In genomic region chr13:64343598-64343997, GRCm38 (mm10) we compare ENCODE assay signal across 7 mouse cellular contexts. TPM values are rescaled to one million over a fixed set of nuclear protein-coding genes. Genes with fewer than 3 reads are reported as not detected.
DNase-seq lines count a peak whose midpoint lies in the region; ATAC-seq and TF ChIP-seq lines count a peak whose summit lies in the region.

No protein-coding gene starts in this region.

- H3K27ac ChIP-seq in bone marrow macrophage, adult 2 months (ENCODE audit: insufficient read depth, low read depth, low read length): no peak overlapping the region
- H3K27ac ChIP-seq in cerebellum, adult 2 months (ENCODE audit: insufficient read depth, low read length): peak overlapping the region; percentile 97
- no peak overlapping the region for H3K27ac ChIP-seq in kidney, embryonic 15.5 days
- no peak overlapping the region for H3K27ac ChIP-seq in liver, embryonic 16.5 days (ENCODE audit: low read length)
- H3K27ac ChIP-seq in olfactory bulb, adult 2 months (ENCODE audit: insufficient read depth, low read depth, low read length): peak overlapping the region; percentile 73

- H3K9me3 ChIP-seq in kidney, embryonic 15.5 days (replicated peaks): no peaks in the 10 kb centered on the region
- no peaks in the 10 kb centered on the region for H3K9me3 ChIP-seq in liver, embryonic 16.5 days (replicated peaks; ENCODE audit: control insufficient read depth, low read length)

- 20% methylated on average over 10 of the region's 10 CpGs for WGBS in cerebellum, adult 2 months
- WGBS in kidney, embryonic 15.5 days: 18% methylated on average over 10 of the region's 10 CpGs
- 23% methylated on average over 10 of the region's 10 CpGs for WGBS in liver, embryonic 16.5 days (ENCODE audit: insufficient replicate concordance)
- 15% methylated on average over 10 of the region's 10 CpGs for WGBS in olfactory bulb, adult 2 months

- no peaks in the 10 kb centered on the region for H3K27me3 ChIP-seq in cerebellum, adult 2 months (ENCODE audit: control insufficient read depth, insufficient read depth, low read length)
- H3K27me3 ChIP-seq in kidney, embryonic 15.5 days: no peaks in the 10 kb centered on the region
- H3K27me3 ChIP-seq in liver, embryonic 16.5 days (ENCODE audit: control insufficient read depth, insufficient read depth, low read depth, low read length): no peaks in the 10 kb centered on the region

- no peaks in the 10 kb centered on the region for H3K36me3 ChIP-seq in kidney, embryonic 15.5 days
- no peaks in the 10 kb centered on the region for H3K36me3 ChIP-seq in liver, embryonic 16.5 days (ENCODE audit: control insufficient read depth, insufficient read depth)

- no peak for TF ChIP-seq POLR2A in bone marrow macrophage, adult 2 months (IDR thresholded peaks at IDR 0.05; ENCODE audit: borderline replicate concordance, low read depth, low read length)
- no peak for TF ChIP-seq POLR2A in cerebellum, adult 2 months (IDR thresholded peaks at IDR 0.05; ENCODE audit: borderline replicate concordance, insufficient read depth, low read length)
- no peak for TF ChIP-seq POLR2A in olfactory bulb, adult 2 months (IDR thresholded peaks at IDR 0.05; ENCODE audit: insufficient read depth, low read depth, low read length)

- peak overlapping the region; percentile 43 for H3K9ac ChIP-seq in kidney, embryonic 15.5 days
- peak overlapping the region; percentile 26 for H3K9ac ChIP-seq in liver, embryonic 16.5 days (ENCODE audit: low read depth, low read length)

- peak; percentile 51 to 54 for DNase-seq in cerebellum, adult 2 months
- peak; percentile 12 to 13 for DNase-seq in frontal cortex, postnatal 25 days (ENCODE audit: low spot score in 2 of 2)
- no peak for DNase-seq in c-Kit-positive CD71-positive TER-119-positive erythroid progenitor cells, embryonic 14.5 days (ENCODE audit: low spot score)

- no peak for TF ChIP-seq CTCF in bone marrow macrophage, adult 2 months (IDR thresholded peaks at IDR 0.05; ENCODE audit: low read depth, low read length)
- TF ChIP-seq CTCF in cerebellum, adult 2 months (IDR thresholded peaks at IDR 0.05; ENCODE audit: borderline replicate concordance, insufficient read depth, low read depth, low read length): no peak
- no peak for TF ChIP-seq CTCF in olfactory bulb, adult 2 months (IDR thresholded peaks at IDR 0.05; ENCODE audit: insufficient read depth, low read depth, low read length)

- H3K4me3 ChIP-seq in bone marrow macrophage, adult 2 months (ENCODE audit: insufficient read depth, low read length): peak overlapping the region; percentile 60
- H3K4me3 ChIP-seq in cerebellum, adult 2 months (replicated peaks; ENCODE audit: insufficient read depth, low read depth, low read length): peak overlapping the region; percentile 100
- peak overlapping the region; percentile 52 for H3K4me3 ChIP-seq in kidney, embryonic 15.5 days (replicated peaks)
- peak overlapping the region; percentile 63 for H3K4me3 ChIP-seq in liver, embryonic 16.5 days (ENCODE audit: low read depth, low read length)
- H3K4me3 ChIP-seq in olfactory bulb, adult 2 months (ENCODE audit: insufficient read depth, low read depth, low read length): peak overlapping the region; percentile 50

- H3K4me1 ChIP-seq in bone marrow macrophage, adult 2 months (ENCODE audit: control insufficient read depth, insufficient read depth, low read length): no peaks in the 10 kb centered on the region
- H3K4me1 ChIP-seq in cerebellum, adult 2 months (ENCODE audit: control insufficient read depth, insufficient read depth, low read length): no peaks in the 10 kb centered on the region
- peaks cover 6% of the 10 kb centered on the region; the same call in 1 of the 2 replicates for H3K4me1 ChIP-seq in kidney, embryonic 15.5 days
- no peaks in the 10 kb centered on the region; the same call in 1 of the 2 replicates for H3K4me1 ChIP-seq in liver, embryonic 16.5 days (ENCODE audit: control insufficient read depth, low read depth, low read length)
- no peaks in the 10 kb centered on the region for H3K4me1 ChIP-seq in olfactory bulb, adult 2 months (ENCODE audit: control insufficient read depth, insufficient read depth, low read length)

- ATAC-seq in kidney, embryonic 15.5 days (replicated peaks; ENCODE audit: low FRiP score): 0 out of 2 replicates have a peak, but pooled peaks have one; percentile 44
- ATAC-seq in liver, embryonic 16.5 days (ENCODE audit: low read depth): peak; percentile 45; the same call in 1 of the 2 replicates

- H3K4me2 ChIP-seq in kidney, embryonic 15.5 days: peak overlapping the region; percentile 82
- peak overlapping the region; percentile 58 for H3K4me2 ChIP-seq in liver, embryonic 16.5 days (ENCODE audit: low read depth, low read length)

RNA-seq across cellular contexts. Expression of gene Ctsl, which starts 27.1 kb away (rescaled TPM):
- 1,731 and 1,752 TPM in 2 replicates for polyA plus RNA-seq in bone marrow macrophage, adult 2 months (2012; ENCODE audit: insufficient read depth, insufficient read length, missing spikeins)
- polyA plus RNA-seq in cerebellum, adult 2 months (2012; rRNA removed): 150 and 164 TPM in 2 replicates
- 306 and 318 TPM in 2 replicates for polyA plus RNA-seq in kidney, embryonic 15.5 days (2015; fragmentation: Nextera tagmentation; extraction: Ambion mirVana)
- polyA plus RNA-seq in liver, embryonic 16.5 days (2015; fragmentation: Nextera tagmentation; extraction: Ambion mirVana): 242 and 244 TPM in 2 replicates
- polyA plus RNA-seq in olfactory bulb, adult 2 months (2012; ENCODE audit: insufficient read depth, insufficient read length, low replicate concordance, missing spikeins): 723 and 1,283 TPM in 2 replicates

RNA-seq across cellular contexts. Expression of gene Aaed1, which starts 31.1 kb away (rescaled TPM):
- 56.9 and 58.1 TPM in 2 replicates for polyA plus RNA-seq in bone marrow macrophage, adult 2 months (2012; ENCODE audit: insufficient read depth, insufficient read length, missing spikeins)
- 18.4 and 21.5 TPM in 2 replicates for polyA plus RNA-seq in cerebellum, adult 2 months (2012; rRNA removed)
- polyA plus RNA-seq in kidney, embryonic 15.5 days (2015; fragmentation: Nextera tagmentation; extraction: Ambion mirVana): 56.5 and 58.1 TPM in 2 replicates
- polyA plus RNA-seq in liver, embryonic 16.5 days (2015; fragmentation: Nextera tagmentation; extraction: Ambion mirVana): 21.8 and 22.8 TPM in 2 replicates
- not detected in 2 replicates for polyA plus RNA-seq in olfactory bulb, adult 2 months (2012; ENCODE audit: insufficient read depth, insufficient read length, low replicate concordance, missing spikeins)

Comparison
In these comparisons a context has a peak if more than half of its experiments do, and no peak if none do; other contexts are left out.
1. H3K27ac ChIP-seq: peak in cerebellum, adult 2 months (single experiment) and olfactory bulb, adult 2 months (single experiment); none in bone marrow macrophage, adult 2 months (single experiment), kidney, embryonic 15.5 days (single experiment) and liver, embryonic 16.5 days (single experiment).
2. H3K4me3 ChIP-seq: peak in every context shown above with its lines; median percentile 100 in cerebellum, adult 2 months; 63 in liver, embryonic 16.5 days; 60 in bone marrow macrophage, adult 2 months; 52 in kidney, embryonic 15.5 days; 50 in olfactory bulb, adult 2 months.
3. RNA of gene Aaed1, which starts 31.1 kb away (polyA plus RNA-seq): 56.9 to 58.1 TPM in bone marrow macrophage, adult 2 months, 56.5 to 58.1 TPM in kidney, embryonic 15.5 days, 21.8 to 22.8 TPM in liver, embryonic 16.5 days and 18.4 to 21.5 TPM in cerebellum, adult 2 months; not detected in olfactory bulb, adult 2 months; every median in the first group is over 10 times any median in the second.